Mouse (Mus musculus) spleen, postnatal 10 days (tissue): Measurements from ENCODE around the gene Gm5148.

ENCODE experiments used
- DNase-seq, 2 experiments: peaks; one replicate each; pipeline ENCODE4 v3.0.0; 2021 to 2022; ENCODE audit warnings: low spot score in 2 of 2

Gene Gm5148

DNA sequence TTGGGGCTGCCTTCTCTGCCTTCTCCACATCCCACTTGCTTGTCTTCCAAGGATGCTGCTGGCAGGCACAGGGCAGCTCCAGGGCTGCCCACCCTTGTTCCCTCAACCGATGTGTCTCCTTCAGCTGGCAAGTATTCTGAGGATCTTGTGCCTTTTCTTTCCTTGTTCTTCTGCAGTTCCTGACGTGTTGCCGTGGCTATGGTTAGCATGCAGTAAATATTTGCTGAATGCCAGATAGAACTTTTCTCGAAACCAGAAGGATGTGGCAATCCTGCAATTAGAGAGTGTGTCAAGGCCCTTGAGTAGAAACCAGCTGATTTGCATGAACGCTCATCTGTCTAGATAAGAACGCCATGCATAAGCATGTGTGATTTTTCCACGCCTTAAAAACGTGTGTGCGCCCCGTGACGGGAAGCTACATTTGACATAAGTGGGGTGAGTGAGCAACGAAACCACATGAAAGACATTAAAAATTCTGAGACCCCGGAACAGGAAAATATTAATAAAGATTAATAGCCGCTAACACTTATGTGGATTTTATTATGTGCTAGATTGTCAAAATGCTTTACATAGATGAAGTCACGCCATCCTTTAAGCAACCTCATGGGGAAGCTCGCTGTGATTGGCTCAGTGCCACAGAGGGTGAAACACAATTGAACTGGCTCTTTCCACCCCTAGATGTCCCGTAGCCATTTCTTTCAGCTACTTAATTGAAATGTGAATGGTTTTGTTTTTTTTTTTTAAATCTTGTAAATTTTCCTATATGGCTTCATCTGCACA, 14.1 kb upstream of the Gm5148 start:
- no peak for DNase-seq

DNA sequence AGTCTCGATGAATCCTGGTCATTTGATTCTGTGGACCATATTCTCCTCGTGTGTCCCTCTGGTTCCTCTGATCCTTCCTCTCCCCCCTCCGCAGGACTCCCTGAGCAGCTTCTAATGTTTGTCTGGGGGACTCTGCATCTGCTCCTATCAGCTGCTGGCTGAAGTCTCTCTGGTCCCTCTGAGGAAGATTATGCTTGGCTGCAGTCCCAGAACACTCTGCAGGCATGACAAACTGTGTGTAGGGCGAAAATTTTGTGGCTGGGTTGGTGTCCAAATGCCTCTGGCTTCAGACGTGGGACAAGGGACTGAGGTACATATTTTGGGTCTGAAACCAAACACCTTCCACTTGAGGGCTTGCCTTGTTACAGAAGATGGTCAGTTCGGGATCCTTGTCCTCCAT, 13.1 kb upstream of the Gm5148 start:
- DNase-seq = no peak

DNA sequence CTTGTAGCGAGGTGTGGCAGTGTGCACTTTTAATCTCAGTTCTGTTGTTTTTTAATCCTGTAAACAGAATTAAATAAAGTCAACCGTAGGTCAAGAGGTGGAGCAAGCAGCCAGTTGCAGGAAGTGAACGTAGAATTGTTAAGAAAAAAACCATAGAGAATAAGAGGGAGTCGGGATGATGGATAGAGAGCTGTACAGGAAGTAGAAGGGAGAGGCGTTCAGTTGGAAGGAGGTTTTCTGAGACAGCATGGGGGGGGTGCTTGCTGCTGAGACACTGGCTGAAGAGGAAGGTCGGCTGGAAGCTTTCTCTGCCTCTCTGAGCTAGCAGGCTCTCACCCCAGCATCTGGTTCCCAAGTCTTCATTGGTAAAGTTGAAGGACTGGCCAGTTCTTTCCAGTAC, 10.9 kb upstream of the Gm5148 start:
- no peak for DNase-seq

DNA sequence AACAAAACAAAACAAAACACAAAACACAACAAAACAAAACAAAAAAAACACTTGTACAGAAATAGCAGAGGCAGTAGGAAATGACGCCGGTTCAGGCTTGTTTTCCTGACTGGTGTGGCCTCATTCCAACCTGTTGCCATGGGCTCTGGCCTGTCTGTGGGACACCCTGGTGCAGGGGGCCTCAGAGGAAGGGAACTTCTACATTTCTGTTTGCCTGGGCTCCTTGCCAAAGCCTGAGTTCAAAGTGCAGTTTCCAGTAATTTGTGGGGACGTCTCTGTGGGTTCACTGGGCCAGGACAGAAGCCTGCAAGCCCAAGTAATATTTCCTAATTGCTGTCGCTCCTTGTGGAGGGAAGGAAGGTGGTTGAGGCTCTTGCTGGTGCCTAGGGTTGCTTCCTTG, 4.9 kb upstream of the Gm5148 start:
- DNase-seq = peak in 1 of 2 experiments; percentile 30

DNA sequence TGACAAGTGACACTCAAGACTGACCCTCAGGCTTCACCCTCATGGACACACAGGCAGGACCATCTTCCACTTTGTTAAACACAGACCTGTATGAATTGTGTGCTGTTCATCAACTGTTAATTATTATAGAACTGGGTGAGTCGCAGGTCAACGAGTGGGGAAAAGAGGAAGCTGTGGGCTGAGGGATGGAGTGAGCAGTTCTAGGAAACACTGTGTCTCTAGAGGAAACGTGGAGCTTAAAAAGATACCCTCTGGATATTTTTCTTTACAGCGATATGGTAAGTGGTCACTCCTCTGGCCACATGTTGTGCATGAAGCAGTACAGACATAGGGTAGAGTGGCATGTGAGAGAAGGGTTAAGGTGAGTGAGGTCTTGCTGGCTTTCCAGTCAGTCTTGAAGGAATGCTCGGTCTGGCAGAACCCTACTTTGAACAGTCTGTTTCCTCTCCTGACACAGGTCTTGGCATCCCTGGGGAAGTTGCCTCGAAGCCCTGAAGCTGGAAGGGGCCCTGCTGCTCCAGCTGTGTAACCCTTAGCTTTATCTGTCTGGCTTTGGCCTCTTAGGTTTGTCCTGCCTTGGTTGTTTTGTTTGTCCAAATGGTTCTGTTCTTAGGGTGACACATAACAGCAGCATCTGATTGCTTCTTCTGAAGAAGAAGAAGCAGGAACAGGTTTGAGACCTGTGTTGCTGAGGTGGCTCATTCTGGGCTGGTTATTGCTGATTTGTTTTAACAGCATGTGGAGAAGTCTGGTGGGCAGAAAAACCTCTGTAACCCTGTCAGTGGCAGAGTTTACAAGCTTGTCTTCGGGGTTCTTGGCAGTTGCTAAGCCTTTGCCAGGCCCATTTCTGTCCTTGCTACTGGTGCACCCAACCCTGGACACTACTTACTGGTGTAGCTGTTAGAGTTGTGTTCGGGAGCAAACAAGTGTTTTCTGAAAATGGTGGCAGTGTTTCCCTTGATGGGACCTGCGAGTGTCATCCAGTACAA, 4.1 kb upstream of the Gm5148 start:
- DNase-seq = no peak

DNA sequence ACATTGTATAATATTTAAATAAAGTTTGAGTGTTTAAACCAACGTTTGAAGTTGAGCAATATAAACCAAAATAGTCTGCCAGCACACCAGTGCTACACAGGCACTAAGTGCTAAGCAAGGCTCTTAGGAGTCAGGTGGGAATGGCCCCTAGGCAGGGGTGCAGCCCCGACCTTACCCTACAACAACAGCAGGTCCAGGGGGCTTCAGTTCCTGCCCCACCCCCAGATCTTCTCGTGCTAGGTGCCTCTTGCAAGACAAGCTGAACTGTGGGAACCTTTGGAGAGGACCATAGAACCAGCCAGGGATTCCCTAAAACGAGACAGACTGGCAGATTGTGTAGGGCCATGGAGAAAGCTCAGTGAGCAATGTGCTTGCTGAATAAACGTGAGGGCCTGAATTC, 3.1 kb upstream of the Gm5148 start:
- no peak for DNase-seq

DNA sequence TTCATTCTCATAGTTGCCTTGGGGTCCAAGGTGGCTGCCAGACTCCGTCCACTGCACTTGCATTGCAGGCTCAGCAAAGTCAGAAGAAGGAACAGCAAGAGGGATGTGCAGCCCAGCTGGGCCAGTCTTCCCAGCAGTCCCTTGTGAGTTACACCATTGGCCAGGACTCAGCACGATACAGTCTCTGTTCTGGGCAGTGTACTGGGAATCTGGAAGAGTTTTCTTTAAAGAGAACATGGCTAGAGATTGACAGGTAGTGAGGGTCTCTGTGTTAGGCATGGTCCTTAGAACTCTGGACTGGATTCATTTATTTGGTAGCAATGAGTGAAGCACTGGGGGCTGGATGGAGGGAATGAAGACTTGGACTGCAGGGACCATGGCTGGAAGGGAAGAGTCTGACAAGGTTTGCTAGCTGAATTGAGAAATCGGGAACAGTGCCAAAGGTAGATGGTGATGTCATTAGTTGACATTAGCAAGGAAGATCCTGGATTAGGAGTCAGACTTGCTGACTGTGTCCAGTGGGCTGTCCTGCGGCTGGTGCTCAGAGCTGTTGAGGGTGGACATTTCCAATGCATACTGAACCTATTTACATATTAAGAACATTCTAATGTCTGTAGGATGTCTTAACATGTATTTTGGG, 2.3 kb upstream of the Gm5148 start:
- DNase-seq = no peak

DNA sequence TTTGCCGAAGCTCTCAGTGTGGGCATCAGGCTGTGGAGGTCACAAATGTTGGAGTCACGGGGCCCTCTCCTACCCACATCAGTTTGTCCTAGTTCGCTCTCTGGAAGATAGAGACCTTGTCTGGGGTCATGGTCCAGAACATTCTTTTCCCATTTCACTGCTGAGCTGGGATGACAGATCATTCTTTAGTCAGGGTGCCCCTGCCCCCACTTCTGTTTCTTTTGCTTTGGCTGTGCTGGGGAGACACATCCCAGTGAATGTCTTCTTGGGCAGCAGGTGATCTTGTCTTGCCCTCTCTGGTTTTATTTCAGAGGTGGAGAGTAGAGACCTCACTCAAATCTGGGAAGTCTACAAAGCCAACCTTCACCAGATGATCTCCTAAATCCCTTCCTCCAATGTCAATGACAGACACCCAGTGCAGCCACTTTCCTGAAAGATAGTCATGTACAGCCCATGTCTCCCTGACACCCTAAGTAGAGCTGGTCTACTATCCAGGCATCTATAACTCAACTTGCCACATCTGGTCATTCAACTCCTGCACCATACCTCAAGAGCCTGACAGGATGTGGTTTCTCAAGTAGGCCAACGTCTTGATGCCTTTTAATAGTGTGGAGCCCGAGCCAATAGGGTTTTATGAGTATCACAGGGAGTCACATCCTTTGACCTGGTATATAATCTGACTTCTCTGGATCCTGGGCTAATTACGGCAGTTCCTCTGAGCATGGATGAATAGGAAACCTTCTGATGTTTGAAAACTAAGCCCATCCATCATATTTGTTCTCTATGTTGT, 851 bp upstream of the Gm5148 start:
- DNase-seq = no peak

DNA sequence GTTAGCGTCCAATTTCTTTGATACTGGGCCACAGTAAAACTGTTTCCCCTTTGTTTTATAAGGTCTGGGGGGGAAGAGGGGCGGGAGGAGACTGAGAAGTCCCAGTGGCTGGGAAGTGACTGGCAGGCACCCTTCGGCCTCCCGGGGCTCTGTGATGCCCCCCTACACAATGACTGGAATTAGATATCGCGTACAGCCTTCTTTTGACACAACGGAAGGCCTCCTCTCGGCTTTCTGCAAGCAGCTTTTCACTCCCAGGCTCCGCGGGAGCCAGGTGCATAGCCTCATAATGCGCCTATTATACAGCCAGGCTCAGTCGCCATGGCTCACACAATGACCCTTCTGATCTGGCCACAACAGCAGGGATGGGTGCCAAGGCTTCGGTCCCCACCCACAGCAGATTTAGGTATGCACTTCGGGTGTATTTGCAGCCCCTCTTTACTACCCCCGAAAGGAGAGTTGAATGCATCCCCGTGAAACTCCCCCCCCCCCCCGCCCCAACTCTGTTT, 574 bp downstream of the Gm5148 start:
- DNase-seq = no peak

DNA sequence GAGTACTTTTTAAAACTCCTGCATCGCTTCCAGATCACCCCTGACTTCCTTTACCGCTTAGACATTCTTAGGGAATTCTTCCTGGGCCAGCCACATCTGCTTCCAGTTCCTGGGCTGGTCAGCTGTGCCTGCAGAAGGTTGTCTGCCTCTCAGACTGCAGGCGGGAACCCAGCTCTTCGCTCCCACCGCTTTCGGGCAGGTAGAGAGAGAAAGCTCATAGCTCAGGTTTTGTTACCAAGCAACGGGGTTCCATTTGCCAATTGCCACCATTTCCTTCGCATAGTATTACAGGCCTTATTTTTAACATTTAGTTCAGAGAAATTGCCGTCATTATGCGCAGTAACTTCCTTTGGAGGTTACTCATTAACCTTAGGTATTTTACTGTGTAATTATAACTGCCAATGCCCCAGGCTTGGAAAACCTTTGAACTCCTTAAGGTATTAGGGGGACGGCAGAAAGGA, 1.2 kb downstream of the Gm5148 start:
- DNase-seq = no peak

DNA sequence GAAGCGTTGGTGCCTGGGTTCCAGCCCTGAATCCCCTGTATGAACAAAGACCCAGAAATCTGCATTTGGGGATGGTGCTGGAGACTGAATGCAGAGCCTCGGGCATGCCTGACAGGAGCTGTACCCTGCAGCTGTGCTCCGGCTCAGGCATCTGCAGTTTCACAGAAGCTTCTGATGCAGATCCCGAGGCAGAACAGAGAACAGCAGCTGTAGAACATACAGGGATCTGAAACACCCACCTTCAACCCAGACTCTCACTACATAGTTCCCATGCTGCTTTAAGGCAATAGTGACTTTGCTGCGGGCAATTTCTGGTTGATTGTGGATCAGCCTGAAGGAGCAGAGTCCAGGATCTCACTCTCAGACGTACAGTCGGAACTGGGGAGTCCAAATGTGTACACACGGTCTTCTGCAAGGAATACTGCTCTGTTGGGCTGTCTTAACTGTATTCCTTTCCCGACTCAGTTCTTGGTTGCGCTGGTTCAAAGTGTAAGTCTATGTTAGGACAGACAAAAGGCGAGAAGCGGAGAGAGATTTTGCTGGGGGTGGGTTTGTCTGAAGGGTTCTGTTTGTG, 1.7 kb downstream of the Gm5148 start:
- DNase-seq = no peak

DNA sequence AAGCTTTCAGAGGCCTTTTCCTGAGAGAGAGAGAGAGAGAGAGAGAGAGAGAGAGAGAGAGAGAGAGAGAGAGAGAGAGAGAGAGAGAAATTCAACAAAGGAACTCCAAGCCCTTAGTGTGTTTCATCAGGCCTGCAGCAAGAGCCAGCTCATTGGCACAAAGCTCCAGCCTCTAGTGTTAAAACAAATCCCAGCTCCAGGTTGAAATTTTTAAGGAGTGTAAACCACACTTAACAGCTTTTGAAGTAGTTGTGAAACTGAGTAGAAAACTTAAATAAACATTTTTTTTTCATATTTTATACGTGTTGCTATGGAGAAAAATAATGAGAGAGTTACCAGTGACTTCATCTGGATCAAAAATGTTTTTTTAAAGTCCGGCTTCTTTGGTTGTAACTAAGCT, 7.3 kb downstream of the Gm5148 start:
- DNase-seq = no peak

DNA sequence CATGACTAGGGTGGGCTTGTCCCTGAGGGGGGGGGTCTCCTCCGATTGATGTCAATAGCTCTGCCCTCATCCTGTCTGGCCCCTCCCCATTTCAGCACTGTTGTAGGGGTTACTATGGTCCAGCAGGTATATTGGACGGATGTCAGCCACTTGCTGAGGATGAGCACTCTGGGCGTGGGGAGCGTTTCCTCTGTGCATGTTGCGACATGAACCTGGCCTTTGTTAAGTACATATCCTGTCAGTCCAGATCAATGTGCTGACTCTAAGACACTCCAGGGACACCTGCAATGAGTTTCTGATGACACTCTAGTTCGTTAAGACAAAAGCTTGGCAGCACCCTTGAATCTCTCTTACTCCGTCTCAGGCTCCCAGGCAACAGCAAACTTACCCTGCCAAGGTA, 8.6 kb downstream of the Gm5148 start:
- no peak for DNase-seq

DNA sequence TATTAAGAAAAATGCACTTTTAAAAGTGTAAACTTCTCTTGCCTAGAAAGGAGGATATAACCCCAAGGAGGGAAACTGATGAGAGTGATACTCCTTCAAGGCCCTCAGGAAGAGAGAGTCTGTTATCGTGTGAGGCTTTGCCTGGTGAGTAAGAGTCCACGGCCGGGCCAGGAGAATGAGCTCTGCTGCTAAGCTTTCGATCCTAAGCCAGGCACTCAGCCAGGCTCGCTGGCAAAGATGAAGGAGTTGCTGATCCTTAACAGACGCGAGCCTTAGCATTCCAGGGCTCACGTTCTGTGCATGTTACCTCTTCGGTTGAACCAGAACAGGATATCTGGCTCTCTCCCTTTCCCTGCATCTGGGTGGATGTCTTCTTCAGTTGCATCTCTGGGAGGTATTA, 11.8 kb downstream of the Gm5148 start:
- DNase-seq = no peak

DNA sequence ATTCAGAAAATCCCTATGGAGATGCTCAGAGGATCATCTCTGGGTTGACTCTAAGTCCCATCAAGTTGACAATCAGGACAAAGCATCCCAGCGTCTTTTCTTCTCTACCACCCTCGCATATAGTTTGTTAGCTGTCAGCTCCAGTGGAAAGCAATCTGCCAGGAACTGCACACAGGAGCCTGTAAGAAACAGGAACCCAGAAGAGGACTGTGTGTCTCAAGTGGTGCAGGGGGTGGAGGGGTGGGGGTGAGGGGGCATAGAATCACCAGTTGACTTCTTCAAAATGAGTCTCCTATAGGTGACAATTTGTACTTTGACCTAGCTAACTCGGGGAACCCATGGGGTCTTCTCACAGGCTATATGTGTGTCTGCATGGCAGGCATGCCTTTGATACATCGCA, 12.7 kb downstream of the Gm5148 start:
- DNase-seq = no peak

DNA sequence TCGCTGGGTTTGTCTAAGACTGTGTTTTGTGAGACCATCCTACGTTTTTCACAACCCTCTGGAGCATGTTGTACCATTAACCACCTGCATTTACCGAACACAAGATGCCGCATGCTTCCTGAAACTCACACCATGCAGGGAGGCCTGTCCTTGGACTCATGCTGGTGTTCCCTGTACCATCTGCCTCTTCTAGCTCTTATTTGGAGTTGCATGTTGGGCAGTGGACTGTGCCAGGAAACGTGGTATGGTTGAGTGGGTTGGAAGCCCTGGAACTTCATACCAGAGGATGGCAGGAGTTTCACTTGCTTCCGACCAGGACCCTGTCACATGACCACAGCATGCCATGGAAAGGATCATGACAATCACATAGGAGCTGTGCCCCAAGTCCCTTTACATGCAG, 16.5 kb downstream of the Gm5148 start:
- DNase-seq = no peak

DNA sequence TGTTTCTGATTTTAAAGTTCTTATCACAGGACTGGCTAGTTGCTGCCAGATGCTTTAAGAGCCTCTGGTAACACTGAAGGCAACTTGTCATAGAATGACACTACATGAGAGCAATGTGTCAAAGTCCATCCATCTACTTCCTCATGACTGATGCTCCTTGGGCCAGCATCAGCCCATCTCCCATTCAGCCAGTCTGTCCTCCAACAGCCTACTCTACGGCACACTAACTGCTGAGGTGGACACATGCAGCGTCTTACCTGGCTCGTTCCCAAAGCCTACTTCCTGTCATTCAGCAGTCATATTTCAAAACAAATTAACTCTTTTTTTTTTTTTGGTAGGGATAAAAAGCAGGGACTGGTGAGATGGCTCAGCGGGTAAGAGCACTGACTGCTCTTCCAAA, 17.9 kb downstream of the Gm5148 start:
- DNase-seq = no peak

DNA sequence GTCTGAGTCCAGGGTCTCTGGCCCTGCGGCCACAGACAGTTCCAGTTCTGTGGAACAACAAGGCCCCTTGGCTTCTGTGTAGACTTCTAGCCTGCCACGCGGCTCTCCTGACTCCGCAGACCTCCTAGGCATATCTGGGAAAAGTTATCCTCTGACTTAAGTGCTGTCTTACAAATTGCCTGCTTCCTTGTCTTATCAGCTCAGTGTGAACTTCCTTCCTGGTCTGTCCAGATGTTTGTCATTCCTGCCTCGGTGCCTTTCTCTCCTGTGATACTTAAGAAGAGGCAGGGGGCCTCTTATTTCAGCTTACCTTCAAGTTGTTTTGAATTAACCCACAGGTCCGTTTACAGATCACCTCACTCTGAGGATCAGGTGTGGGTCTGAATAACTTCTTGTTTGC, 18.9 kb downstream of the Gm5148 start:
- DNase-seq = no peak

DNA sequence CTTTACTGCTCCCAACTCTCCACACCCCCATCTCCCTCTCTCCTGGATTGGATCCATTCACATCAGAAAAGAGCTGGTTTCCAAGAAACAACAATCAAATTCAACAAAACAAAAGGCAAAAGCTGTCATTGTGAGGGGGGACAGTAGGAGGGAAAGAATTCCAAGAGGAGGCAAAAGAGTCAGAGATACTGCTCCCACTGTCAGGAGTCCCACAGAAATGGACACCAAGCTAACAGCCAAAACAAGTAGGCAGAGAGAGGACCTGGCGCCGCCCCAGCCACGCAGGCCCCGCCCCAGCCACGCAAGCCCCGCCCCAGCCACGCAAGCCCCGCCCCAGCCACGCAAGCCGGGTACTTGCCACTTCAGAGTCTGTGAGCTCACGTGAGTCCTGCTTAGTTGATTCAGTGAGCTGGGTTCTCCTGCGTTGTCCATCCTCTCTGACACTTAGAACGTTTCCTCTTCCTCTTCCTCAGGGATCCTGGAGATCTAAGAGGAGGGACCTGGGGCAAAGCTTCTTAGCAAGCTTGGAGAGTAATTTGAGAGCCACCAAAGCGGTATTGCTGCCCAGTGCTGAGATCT, 19.5 kb downstream of the Gm5148 start:
- no peak for DNase-seq

DNA sequence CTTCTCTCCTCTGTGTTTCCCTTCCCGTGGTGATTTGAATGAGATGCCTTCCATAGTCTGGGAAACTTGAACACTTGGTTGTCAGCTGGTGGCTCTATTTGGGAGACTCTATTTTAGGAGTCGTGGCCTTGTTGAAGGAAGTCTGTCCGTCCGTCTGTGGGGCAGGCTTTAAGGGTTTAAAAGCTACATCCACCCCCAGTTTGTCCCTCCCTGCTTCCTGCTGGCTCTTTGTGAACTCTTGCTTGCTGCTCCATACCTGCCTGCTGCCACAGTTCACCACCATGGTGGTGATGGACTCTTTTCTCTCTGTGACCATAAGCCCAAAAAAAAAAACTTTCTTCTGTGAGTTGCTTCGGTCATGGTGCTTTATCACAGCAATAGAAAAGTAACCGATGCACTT, 21.2 kb downstream of the Gm5148 start:
- no peak for DNase-seq

DNA sequence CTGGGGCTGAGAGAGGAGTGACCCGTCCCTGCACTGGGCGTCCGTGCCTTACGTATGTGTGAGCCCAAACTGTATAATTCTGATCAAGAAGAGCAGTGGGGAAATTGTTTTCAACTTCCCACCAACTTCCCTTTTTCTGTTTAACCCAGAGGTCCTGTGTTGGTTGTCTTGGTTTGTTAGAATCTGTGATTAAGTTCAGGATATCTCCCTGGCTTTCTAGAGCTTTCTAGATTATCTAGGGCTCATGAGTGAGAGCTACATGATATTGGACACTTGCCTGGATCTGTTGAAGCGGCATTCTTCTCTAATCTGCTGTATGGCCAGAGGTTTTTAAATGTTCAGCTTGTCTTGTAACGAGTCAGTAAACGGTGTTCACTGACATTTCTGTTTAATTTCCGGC, 30.7 kb downstream of the Gm5148 start:
- DNase-seq = no peak
